Mouse (Mus musculus): ENCODE measurements around the gene Serpinb9b. TPM values are rescaled to one million over a fixed set of nuclear protein-coding genes. Genes with fewer than 3 reads are reported as not detected.

Gene Serpinb9b
- total RNA-seq, 2 experiments from 2014 or later = not detected

- no peak for DNase-seq
- intact Hi-C loops (cut with DNase I) = no loop called here
Measured at GRCm38 (mm10) chr13:33091306-33091705, 64.1 kb downstream of the Serpinb9b start.

Other genes starting within 250 kb of the Serpinb9b start
- 1,000 to 10,000 TPM; 1,458 to 1,785 TPM for gene Mylk4, start 243.5 kb upstream of the Serpinb9b start, total RNA-seq (2021)
- gene Wrnip1, start 225.4 kb upstream of the Serpinb9b start, total RNA-seq (2021) = 1 to 10 TPM; 5.9 to 7.4 TPM
- not detected for gene D930007J09Rik, start 224.6 kb upstream of the Serpinb9b start, total RNA-seq (2021)
- 1 to 10 TPM; 2.6 to 6.0 TPM for gene Serpinb1a, start 176.2 kb upstream of the Serpinb9b start, total RNA-seq (2021)
- gene Serpinb1c, start 129.2 kb upstream of the Serpinb9b start, total RNA-seq (2021) = 1 to 10 TPM; 1.8 to 2.2 TPM
- 1 to 10 TPM; 2.8 to 3.5 TPM for gene Serpinb6b, start 62.2 kb upstream of the Serpinb9b start, total RNA-seq (2021)
- gene Serpinb9, start 24.2 kb upstream of the Serpinb9b start, total RNA-seq (2021) = 1 to 10 TPM; 1.5 to 1.7 TPM
- not detected for gene Serpinb1b, start 51.2 kb downstream of the Serpinb9b start, total RNA-seq (2021)
- gene Serpinb9c, start 132.3 kb downstream of the Serpinb9b start, total RNA-seq (2021) = not detected
- not detected for gene Serpinb9d, start 165.5 kb downstream of the Serpinb9b start, total RNA-seq (2021)
- gene Serpinb9e, start 222.2 kb downstream of the Serpinb9b start, total RNA-seq (2021) = not detected